Mouse (Mus musculus) stomach, embryonic 15.5 days (tissue): ENCODE data around the gene Tmem219. TPM values are rescaled to one million over a fixed set of nuclear protein-coding genes. Genes with fewer than 3 reads are reported as not detected.

Source experiments
- ATAC-seq: fragments of 200-750 bp; cut with Nextera tagmentation; 2 replicates; pipeline ENCODE4 v1.8.0; 2017; ENCODE audit warnings: low read depth, moderate number of reproducible peaks, moderate TSS enrichment; ENCODE audit not compliant: insufficient read depth, low FRiP score
- H3K27ac ChIP-seq: fragments of 300-500 bp; sonication (generic); 2 replicates; pipeline ENCODE4 v1.5.1; 2015; ENCODE audit warnings: mild to moderate bottlenecking, inconsistent platforms
- H3K27me3 ChIP-seq: fragments of 300-500 bp; sonication (generic); replicated peaks from 2 replicates; pipeline ENCODE4 v1.6.1; 2015; ENCODE audit warnings: inconsistent platforms
- H3K36me3 ChIP-seq: fragments of 300-500 bp; sonication (generic); 2 replicates; pipeline ENCODE4 v1.6.1; 2015; ENCODE audit warnings: inconsistent platforms
- H3K4me1 ChIP-seq: fragments of 300-500 bp; sonication (generic); 2 replicates; pipeline ENCODE4 v1.6.1; 2015; ENCODE audit warnings: inconsistent platforms
- H3K4me2 ChIP-seq: fragments of 300-500 bp; sonication (generic); 2 replicates; pipeline ENCODE4 v1.6.1; 2015; ENCODE audit warnings: mild to moderate bottlenecking, inconsistent platforms
- H3K4me3 ChIP-seq: fragments of 300-500 bp; sonication (generic); replicated peaks from 2 replicates; pipeline ENCODE4 v1.5.1; 2015; ENCODE audit warnings: inconsistent platforms
- H3K9ac ChIP-seq: fragments of 300-500 bp; sonication (generic); 2 replicates; pipeline ENCODE4 v1.6.1; 2015; ENCODE audit warnings: inconsistent platforms
- H3K9me3 ChIP-seq: fragments of 300-500 bp; sonication (generic); 2 replicates; pipeline ENCODE4 v1.6.1; 2016; ENCODE audit warnings: inconsistent platforms
- WGBS: fragments of 180-500 bp; shearing (Covaris S2); methylation state at CpG from one replicate; pipeline ENCODE4 v1.1.7; 2015; 5-methylcytosine and 5-hydroxymethylcytosine counted together
- polyA plus RNA-seq: library from polyadenylated mRNA; unstranded; fragments of >200 nt; fragmentation: Nextera tagmentation; extraction: Ambion mirVana; gene quantifications from 2 replicates; pipeline ENCODE4 v1.2.1, GENCODE M21; 2015

Tmem219 gene
- polyA plus RNA-seq, 1 experiment from 2014 or later, result 32.0 TPM

DNA sequence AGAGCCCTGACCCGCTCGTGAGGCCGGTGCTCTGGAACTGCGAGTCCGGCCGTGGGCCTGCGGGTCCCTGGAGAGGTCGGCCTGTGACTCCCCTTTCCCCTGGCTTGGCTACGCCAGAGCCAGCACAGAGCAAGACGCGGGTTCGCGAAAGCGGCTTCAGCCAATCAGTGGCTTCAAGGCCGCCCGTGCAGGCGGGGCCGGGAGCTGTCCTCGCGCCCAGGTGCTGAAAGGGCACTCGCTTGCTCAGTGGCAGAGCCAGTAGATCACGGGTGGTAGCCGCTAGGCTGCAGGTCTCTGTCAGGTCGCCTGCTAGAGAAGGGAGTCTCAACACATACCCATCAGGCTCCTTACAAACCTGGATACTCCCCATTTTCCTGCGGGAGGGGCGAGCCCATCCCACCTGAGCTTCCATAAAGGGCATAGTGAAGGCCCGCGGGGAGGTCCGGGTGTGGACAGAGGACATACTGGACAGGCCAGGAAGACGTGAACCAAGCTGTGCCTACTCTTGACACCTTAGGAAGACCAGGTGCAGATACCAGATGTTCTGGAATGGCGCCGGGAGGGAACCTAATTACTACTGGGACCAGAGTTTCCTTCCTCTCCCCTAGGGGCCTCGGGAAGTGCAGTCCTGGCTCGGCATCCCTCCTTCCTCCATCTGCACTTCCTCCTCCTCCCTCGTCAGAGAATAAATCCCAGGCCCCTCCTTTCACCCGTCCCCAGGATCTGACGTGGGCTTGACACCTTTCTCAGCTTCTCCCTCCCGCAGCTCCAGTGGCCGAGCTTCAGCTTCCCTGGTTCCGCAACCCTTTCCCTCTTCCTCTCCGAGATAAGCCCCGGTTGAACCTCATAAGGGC lies 27.3 kb upstream of the Tmem219 start, which contains the start of gene Sez6l2:
Sez6l2 (plus strand) TSS at position 771 of the 854 bp plus-strand sequence.
- Histone ChIP-seq H3K9ac (no peak within 1 kb of the TSS), H3K27ac (no peak within 1 kb of the TSS), H3K9me3 (no peaks in the 10 kb centered on the region), H3K27me3 (peaks cover 27% of the 10 kb centered on the region), H3K4me1 (peaks cover 5% of the 10 kb centered on the region), H3K36me3 (no peaks in the 10 kb centered on the region), H3K4me3 (peak within 1 kb of the TSS; percentile 51), H3K4me2 (peak within 1 kb of the TSS; percentile 99)
- WGBS, result under 1% methylated on average over 42 of the region's 42 CpGs
- peak; percentile 85 for ATAC-seq

DNA sequence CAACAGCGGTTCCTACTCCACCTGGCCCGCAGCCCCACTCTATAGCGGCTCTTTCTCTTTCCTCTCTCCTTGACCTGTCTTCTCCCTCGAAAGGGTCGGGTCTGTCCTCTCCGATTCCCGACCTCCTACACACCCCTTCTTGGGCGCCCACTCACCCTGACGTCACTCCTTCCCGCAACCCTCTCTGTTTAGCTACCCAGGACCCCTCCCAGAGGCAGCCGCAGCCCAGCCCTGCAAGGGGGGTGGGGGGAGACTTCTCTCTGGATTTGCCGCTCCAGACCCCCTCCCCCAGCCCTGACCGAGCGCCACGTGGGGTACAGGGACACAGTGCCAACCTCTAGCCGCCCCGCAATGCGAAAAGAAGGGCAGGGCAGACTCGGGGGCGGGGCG lies 26.7 kb upstream of the Tmem219 start, which contains the start of gene Asphd1:
Asphd1 (minus strand) TSS at position 180 of the 390 bp plus-strand sequence.
- peak within 1 kb of the TSS; percentile 51 for H3K4me3 ChIP-seq
- H3K9me3 ChIP-seq, result no peaks in the 10 kb centered on the region
- H3K36me3 ChIP-seq, result no peaks in the 10 kb centered on the region
- under 1% methylated on average over 21 of the region's 21 CpGs for WGBS
- H3K4me1 ChIP-seq, result peaks cover 5% of the 10 kb centered on the region
- ATAC-seq, result peak; percentile 19
- H3K9ac ChIP-seq, result no peak within 1 kb of the TSS
- H3K27me3 ChIP-seq, result peaks cover 27% of the 10 kb centered on the region
- peak within 1 kb of the TSS; percentile 99 for H3K4me2 ChIP-seq
- H3K27ac ChIP-seq, result no peak within 1 kb of the TSS

DNA sequence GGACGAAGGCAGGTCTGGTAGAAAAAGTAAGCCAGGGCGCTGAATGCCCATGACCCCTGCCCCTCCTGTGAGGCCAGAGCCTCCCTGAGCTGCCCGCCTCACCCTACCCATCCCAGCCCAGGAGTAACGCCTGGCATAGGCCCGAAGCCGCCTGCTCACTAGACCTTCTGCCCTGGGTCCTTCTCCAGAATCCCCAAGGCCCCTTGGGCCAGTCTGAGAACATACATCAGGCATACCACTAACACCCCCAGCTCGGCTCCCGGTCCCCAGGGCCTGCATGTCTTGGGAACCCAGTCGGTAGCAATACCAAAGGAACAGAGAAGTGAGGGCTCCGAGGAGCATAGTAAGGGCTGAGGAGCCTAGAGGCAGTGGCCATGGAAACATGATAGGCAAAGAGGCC lies 25.9 kb upstream of the Tmem219 start:
- H3K4me2 ChIP-seq, result no peak overlapping the region
- no peaks in the 10 kb centered on the region for H3K9me3 ChIP-seq
- H3K36me3 ChIP-seq, result 0 out of 2 replicates have a peak, but pooled peaks cover 4% of the 10 kb centered on the region
- H3K27me3 ChIP-seq, result peaks cover 27% of the 10 kb centered on the region
- 81% methylated on average over 10 of the region's 10 CpGs for WGBS
- H3K4me3 ChIP-seq, result no peak overlapping the region
- H3K4me1 ChIP-seq, result peaks cover 5% of the 10 kb centered on the region
- ATAC-seq, result no peak
- H3K27ac ChIP-seq, result no peak overlapping the region
- H3K9ac ChIP-seq, result no peak overlapping the region

DNA sequence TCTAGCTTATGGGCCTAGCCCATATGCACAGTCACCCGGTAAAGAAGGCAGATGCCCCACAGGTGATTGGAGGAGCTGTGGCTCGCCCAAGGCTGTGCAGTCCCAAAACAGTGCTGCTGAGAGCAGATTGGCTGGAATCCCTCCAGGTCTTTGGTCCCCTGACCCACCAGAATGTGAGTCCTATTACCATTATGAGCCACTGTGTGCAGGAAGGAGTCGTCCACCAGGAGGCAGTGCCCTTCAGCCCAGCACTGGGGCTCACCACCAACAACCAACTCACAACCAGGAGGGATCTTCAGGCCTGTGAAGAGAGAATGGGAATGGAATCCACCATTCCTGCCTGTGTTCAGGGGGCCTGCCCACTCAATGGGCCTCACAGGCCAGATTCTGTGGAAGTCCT lies 23.8 kb upstream of the Tmem219 start:
- H3K4me1 ChIP-seq, result peaks cover 5% of the 10 kb centered on the region
- H3K9ac ChIP-seq, result no peak overlapping the region
- H3K27ac ChIP-seq, result no peak overlapping the region
- 41% methylated on average over 3 of the region's 3 CpGs for WGBS
- 0 out of 2 replicates have a peak, but pooled peaks cover 4% of the 10 kb centered on the region for H3K36me3 ChIP-seq
- H3K4me2 ChIP-seq, result no peak overlapping the region
- no peak overlapping the region for H3K4me3 ChIP-seq
- ATAC-seq, result no peak
- peaks cover 16% of the 10 kb centered on the region for H3K27me3 ChIP-seq
- H3K9me3 ChIP-seq, result no peaks in the 10 kb centered on the region

DNA sequence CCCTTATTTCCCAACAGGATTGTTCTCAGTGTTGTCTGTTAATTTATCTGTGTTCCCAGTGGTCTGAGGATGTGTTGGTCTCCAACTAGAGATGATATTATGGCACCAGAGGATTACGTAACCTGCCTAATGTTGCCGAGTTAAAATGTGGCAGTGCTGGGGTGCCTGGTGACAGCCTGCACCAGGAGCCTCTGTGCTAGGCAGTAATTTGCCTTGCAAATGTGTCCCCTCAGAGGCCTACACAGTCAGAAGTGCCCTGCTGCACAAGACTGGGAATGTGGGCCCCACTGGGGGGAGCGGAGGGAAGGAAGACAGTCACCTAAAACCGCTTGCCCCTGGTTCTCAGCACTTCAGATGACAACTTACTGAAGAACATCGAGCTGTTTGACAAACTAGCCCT lies 19.1 kb upstream of the Tmem219 start:
- 0 out of 2 replicates have a peak, but pooled peaks cover 7% of the 10 kb centered on the region for H3K36me3 ChIP-seq
- no peaks in the 10 kb centered on the region for H3K4me1 ChIP-seq
- no peak overlapping the region for H3K4me3 ChIP-seq
- H3K9me3 ChIP-seq, result no peaks in the 10 kb centered on the region
- no peak overlapping the region for H3K4me2 ChIP-seq
- WGBS, result 82% methylated on average over 5 of the region's 5 CpGs
- ATAC-seq, result no peak
- no peaks in the 10 kb centered on the region for H3K27me3 ChIP-seq
- H3K9ac ChIP-seq, result no peak overlapping the region
- no peak overlapping the region for H3K27ac ChIP-seq

DNA sequence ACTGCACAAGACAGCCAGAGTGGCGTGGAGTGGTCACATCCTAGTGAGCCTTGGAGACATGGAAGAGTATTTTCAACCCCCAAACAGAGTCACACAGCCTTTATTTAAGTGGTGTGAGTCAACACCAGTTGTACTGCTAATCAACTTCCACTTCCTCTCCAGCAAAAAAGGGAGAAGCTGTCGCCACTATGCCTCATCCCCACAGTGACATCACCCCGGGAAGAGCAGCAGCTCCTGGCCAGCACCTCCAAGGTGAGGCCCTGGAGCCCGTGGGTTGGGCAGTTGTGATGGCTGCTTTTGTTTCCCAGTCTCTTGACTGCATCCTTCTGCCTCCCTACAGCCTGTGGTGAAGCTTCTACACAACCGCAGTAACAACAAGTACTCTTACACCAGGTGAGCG lies 18.5 kb upstream of the Tmem219 start:
- Histone ChIP-seq H3K4me1 (no peaks in the 10 kb centered on the region), H3K27me3 (no peaks in the 10 kb centered on the region), H3K9me3 (no peaks in the 10 kb centered on the region), H3K9ac (no peak overlapping the region), H3K27ac (no peak overlapping the region), H3K36me3 (0 out of 2 replicates have a peak, but pooled peaks cover 7% of the 10 kb centered on the region), H3K4me3 (no peak overlapping the region), H3K4me2 (no peak overlapping the region)
- 47% methylated on average over 6 of the region's 6 CpGs for WGBS
- ATAC-seq, result no peak

DNA sequence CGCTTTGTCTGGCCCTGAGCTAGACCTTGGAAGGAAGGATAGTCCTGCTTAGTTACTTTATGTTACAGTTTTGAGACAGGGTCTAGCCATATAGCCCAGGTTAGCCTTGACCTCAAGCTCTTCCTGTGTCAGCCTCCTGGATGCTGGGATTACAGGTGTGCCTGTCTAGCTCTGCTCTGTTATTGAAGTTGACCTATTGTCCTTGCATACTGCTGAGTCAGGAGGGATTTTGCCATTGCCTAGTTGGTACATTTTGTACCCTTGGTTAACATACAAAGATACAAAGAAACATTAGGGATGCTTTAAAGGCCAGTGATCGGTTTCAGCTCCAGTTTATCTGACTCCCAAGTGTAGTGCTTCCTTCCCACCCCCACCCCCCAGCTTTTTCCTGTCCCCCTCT lies 9.9 kb upstream of the Tmem219 start:
- no peak overlapping the region for H3K27ac ChIP-seq
- H3K27me3 ChIP-seq, result no peaks in the 10 kb centered on the region
- no peaks in the 10 kb centered on the region for H3K9me3 ChIP-seq
- ATAC-seq, result no peak
- H3K36me3 ChIP-seq, result 0 out of 2 replicates have a peak, but pooled peaks cover 8% of the 10 kb centered on the region
- H3K9ac ChIP-seq, result no peak overlapping the region
- WGBS, result 89% methylated on average over 2 of the region's 2 CpGs
- no peak overlapping the region for H3K4me2 ChIP-seq
- no peak overlapping the region for H3K4me3 ChIP-seq
- no peaks in the 10 kb centered on the region for H3K4me1 ChIP-seq

DNA sequence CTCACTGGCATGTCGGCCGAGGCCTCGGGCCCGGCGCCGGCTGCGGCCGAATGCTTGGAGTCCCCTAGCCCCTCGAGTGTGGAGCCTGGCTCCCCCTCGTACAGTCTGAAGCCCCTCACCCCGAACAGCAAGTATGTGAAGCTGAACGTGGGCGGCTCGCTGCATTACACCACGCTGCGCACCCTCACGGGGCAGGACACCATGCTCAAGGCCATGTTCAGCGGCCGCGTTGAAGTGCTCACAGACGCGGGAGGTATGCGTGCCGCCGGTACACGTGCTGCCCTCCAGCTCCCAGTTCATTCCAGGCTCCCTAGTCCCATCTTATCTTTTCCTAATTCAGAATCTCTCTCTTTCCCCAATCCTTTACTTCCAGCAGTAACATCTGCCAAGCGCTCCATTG lies 6.3 kb upstream of the Tmem219 start:
- no peaks in the 10 kb centered on the region for H3K4me1 ChIP-seq
- H3K4me3 ChIP-seq, result peak overlapping the region; percentile 80
- no peaks in the 10 kb centered on the region for H3K9me3 ChIP-seq
- ATAC-seq, result no peak; the same call in none of the 2 replicates
- H3K4me2 ChIP-seq, result peak overlapping the region; percentile 78
- H3K9ac ChIP-seq, result peak overlapping the region; percentile 72
- under 1% methylated on average over 27 of the region's 27 CpGs for WGBS
- no peaks in the 10 kb centered on the region for H3K27me3 ChIP-seq
- peak overlapping the region; percentile 71 for H3K27ac ChIP-seq
- 0 out of 2 replicates have a peak, but pooled peaks cover 8% of the 10 kb centered on the region for H3K36me3 ChIP-seq

DNA sequence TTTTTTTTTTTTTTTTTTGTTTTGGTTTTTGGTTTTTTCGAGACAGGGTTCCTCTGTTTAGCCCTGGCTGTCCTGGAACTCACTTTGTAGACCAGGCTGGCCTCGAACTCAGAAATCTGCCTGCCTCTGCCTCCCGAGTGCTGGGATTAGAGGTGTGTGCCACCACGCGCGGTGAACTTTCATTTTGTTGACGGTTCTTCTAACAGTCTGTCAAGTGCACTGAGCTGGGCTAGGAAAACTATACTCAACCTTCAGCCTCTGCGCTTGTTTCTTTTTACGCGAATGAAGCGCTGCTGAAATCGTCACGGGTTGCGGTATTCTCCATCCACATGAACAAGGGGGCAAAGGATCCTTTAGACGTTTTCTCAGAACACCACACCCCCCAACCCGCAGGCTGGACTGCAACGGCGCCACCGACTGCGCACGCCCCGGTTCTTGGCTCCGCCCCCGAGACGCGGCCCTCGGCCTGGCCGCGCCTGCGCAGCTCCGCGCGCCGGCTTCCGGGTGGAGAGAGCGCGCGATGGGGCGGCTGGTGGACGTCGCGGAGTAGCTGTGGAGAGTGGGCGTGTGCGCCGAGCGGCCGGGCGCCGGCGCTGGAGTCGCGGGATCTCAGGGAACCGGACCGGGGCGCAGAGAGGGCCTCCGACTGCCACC lies 5.8 kb upstream of the Tmem219 start, which contains the start of gene Kctd13:
Kctd13 (plus strand) TSS at position 496 of the 654 bp plus-strand sequence.
- Histone ChIP-seq H3K9ac (peak within 1 kb of the TSS; percentile 72), H3K36me3 (0 out of 2 replicates have a peak, but pooled peaks cover 8% of the 10 kb centered on the region), H3K27ac (peak within 1 kb of the TSS; percentile 71), H3K4me3 (peak within 1 kb of the TSS; percentile 80), H3K4me2 (peak within 1 kb of the TSS; percentile 78), H3K9me3 (no peaks in the 10 kb centered on the region), H3K27me3 (no peaks in the 10 kb centered on the region), H3K4me1 (no peaks in the 10 kb centered on the region)
- WGBS, result 3% methylated on average over 55 of the region's 56 CpGs
- ATAC-seq, result peak; percentile 96

DNA sequence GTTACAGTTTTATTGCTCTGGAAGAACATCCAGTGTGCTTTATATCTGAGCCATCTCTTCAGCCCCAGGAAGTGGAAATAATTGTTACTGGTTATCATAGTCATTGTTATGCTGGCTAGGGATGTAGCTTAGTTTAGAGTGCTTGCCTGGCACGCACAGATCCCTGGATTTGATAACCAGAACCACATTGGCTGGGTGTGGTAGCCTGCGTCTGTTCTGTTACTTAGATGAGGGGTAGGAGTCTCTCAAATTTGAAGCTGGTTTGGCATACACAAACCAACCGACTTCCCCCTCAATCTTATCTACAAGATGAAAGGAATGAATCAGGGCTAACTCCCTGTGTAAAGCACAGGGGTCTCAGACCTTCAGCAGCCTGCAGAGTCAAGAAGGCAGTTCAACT lies 3.6 kb upstream of the Tmem219 start:
- Histone ChIP-seq H3K9me3 (no peaks in the 10 kb centered on the region), H3K9ac (no peak overlapping the region), H3K4me2 (no peak overlapping the region), H3K27me3 (no peaks in the 10 kb centered on the region), H3K36me3 (0 out of 2 replicates have a peak, but pooled peaks cover 3% of the 10 kb centered on the region), H3K27ac (no peak overlapping the region), H3K4me1 (peaks cover 9% of the 10 kb centered on the region), H3K4me3 (no peak overlapping the region)
- ATAC-seq, result no peak
- WGBS, result 21% methylated on average over 3 of the region's 3 CpGs

DNA sequence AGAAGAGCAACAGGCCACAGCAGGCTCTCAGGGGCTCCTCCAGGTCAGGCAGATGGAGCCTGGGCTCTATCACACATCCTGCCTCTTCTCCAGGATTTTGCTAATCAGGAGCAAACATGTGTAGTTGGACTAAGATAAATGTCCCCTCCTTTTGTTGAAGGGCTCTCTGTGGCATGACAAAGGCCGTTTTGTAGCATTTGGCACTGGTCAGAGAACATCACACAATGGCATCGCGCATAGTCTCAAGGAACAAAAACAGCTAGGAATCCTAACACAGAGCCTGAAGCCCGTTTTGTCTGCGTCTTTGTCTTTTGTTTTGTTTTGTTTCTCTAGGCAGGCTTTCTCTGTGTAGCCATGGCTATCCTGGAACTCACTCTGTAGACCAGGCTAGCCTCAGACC lies 1.3 kb upstream of the Tmem219 start:
- Histone ChIP-seq H3K27ac (no peak overlapping the region), H3K27me3 (no peaks in the 10 kb centered on the region)
- 66% methylated on average over 5 of the region's 5 CpGs for WGBS

DNA sequence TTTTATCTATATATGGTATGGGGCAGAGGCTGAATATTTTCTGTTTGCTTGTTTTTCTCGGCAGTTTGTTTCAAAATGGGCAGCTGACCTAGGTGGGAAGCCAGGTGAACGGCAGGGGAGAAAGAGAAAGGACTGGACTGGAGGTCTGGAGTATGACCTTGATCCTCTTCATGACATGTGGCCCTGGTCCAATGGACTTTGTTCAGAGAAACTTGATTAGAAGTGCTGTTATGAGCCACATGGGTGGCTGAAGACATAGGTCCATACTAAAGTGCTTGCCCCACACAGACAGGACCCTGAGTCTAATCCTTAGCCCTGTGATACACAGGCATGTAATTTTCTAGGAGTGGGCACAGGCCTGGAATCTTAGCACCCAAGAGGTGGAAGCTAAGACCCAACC lies 1.2 kb downstream of the Tmem219 start:
- WGBS, result 69% methylated on average over 2 of the region's 2 CpGs
- Histone ChIP-seq H3K27me3 (no peaks in the 10 kb centered on the region), H3K9ac (no peak overlapping the region), H3K36me3 (no peaks in the 10 kb centered on the region), H3K27ac (no peak overlapping the region), H3K4me2 (no peak overlapping the region), H3K9me3 (no peaks in the 10 kb centered on the region), H3K4me1 (peaks cover 9% of the 10 kb centered on the region), H3K4me3 (no peak overlapping the region)
- no peak for ATAC-seq

More for the DNA sequence above, 1.3 kb upstream of the Tmem219 start:
- Histone ChIP-seq H3K36me3 (no peaks in the 10 kb centered on the region), H3K9me3 (no peaks in the 10 kb centered on the region), H3K4me2 (no peak overlapping the region), H3K9ac (no peak overlapping the region), H3K4me3 (no peak overlapping the region), H3K4me1 (peaks cover 9% of the 10 kb centered on the region)
- ATAC-seq, result no peak
